Mouse (Mus musculus): ENCODE results near the gene Prex1.

Gene Prex1

DNA sequence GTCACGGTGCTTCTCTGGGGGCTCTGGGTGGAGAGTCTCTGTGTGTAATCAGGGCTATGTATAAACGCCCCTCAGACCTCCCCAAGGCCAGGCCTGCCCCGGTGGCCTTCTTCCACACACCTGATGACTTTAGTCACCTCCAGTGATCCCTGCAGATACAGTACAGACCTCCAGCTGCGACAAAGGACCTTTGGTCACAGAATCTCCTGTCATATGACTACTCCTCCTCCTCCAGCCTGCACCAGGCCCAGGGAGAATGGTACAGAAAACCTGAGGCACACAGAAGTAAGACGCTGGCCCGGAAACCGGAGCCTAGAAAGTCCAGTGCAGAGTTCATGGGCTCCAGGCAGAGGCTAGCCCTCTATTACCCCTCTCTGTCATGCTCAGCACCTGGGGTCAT is 152.8 kb downstream of the Prex1 start:
- DNase-seq (ENCODE audit: extremely low spot score) = no peak

DNA sequence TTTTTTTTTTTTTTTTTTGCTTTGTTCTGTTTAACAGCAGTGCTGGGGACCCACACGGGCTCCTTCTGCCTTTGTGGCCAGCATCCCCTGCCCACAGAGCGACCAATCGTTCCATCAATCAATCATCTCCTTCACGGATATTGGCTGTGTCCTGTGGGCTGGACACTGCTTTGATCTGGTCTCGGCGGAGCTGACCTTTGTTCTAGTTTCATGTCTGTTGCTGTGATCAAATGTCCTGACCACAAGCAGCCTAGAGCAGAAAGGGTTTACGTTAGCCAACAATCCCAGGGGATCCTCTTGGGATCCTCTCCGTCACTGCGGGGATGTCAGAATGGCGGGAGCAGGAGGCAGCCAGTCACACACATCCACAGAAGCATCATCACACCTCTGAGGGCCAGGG is 154.1 kb downstream of the Prex1 start:
- peak; percentile 56 for DNase-seq (ENCODE audit: extremely low spot score)

DNA sequence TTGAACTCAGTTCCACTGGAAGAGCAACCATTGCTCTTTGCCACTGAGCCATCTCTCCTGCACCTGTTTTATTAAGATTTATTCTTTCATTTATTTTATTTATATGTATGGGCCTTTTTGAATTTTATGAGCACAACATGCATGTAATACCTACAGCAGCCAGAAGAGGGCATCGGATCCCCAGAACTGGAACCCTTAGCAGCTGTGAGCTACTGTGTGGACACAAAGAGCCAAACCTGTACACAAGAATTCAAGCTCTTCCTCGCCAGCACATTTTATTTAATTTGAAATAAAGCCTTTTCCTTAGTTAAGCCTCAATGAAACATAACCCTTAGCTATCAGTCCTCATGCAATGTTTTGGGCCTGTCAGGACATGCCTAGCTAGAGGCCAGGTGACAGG is 158.1 kb downstream of the Prex1 start:
- DNase-seq (ENCODE audit: extremely low spot score) = peak; percentile 50

DNA sequence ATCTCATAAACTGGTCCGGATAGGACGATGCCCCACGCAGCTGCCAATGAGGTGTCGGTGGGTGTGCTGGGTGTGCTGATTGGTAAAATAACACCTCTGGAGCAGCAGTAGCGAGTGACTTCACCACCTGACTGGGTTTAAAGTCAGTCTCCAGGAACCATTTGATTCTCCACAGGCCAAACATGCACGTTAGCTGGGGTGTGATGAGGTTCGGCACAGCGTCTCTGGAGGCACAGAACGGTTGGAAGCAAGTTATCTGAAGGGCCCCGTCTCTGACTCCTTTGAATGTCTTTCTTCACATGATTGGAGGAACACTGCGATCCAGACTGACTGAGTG is 159.5 kb downstream of the Prex1 start:
- DNase-seq (ENCODE audit: extremely low spot score) = no peak

DNA sequence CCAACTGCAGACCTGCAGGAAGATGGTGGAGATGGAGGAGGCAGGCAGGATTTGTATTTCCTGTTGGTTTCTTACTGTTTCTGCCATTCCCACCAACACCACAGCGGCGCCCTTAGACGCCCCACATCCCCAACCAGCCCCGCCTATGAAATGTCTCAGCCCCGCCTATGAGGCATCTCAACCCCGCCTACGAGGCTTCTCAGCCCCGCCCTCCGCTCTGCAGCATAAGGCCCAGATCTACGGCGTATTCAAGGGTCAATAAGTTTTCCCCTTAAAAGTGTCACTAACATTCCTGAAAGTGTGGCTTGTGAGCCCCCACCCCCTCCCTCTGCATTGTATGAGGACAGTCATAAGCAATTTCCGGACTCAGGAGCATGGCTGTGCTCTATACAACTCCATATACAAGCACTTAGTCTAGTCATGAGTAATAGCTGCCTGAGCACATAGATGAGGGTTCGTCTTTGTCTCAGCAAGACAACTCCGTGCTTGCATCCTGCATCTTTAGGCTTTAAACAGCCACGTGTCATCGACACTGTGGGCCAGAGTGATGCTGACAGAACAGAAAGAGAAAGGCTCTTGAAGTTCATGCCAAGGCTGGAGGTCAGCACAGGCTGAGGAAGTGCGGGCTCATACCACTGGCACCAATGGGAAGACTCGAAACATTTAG is 160.0 kb downstream of the Prex1 start:
- peak; percentile 65 for DNase-seq (ENCODE audit: extremely low spot score)

DNA sequence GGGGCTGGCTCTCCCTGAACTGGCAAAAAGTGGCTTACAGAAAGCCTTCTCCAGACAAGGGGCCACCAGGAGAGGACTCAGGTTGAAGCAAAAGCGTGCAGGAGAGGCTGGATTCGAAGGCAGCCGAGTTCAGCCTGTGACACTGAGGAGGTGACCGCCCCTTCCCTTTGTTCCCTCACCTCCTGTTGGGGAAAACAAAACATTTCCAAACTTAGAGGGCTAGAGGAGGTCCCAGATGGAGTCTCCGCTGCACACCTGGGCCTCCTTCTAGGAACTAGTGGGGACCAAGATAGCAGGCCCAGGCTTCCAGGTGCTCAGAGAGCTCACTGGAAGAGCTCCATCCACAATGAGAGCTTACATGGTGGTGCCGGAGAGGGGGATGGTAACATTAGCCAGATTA is 161.0 kb downstream of the Prex1 start:
- no peak for DNase-seq (ENCODE audit: extremely low spot score)

DNA sequence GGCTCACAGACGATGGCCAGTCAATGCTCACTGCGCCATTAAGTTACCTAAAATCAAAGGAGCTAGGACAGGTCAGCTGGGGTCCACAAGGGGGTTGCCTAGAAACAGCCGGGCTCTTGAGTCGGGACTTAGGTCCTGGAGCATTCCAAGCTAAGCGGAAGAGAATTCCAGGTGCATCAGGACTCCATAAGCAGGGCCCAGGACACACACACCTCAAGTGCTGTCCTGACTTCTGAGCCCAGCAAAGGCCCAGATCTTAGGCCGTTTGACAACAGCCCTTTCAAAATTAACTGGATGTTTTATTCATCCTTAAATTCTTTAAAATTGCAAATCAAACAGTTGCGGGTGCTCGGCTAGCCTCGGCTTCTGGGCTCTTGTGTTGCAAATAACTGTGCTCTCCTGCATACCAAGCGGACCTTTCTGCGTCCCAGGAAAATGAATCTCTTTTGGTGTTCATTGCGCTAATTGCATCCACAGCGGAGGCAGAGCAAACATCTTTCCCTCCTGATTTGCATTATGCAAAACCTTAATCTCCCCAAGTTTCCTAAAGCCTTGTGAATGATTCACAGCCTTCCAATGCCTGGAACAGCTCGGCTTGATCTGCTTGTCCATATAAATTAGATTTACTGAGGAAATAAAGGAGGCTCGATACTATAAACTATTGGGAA is 161.7 kb downstream of the Prex1 start:
- no peak for DNase-seq (ENCODE audit: extremely low spot score)

DNA sequence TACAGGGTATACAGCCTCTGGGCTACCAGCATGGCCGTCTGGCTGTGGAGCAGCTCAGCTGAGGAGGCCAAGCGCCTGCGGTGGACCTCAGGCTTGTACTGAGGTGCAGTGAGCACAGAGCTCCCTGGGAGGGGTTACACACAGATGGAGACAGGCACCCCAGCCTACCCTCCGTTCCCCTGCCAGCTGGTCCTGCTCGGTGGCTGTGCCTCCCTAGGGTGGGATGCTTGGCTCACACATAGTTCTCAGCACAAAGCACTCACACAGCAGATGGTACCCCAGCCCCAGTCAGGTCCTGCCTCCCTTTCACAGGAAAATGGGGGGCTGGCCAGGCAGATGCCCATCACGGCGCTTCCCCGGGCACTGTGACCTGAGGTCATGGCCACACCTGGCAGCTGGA is 163.8 kb downstream of the Prex1 start:
- no peak for DNase-seq (ENCODE audit: extremely low spot score)

DNA sequence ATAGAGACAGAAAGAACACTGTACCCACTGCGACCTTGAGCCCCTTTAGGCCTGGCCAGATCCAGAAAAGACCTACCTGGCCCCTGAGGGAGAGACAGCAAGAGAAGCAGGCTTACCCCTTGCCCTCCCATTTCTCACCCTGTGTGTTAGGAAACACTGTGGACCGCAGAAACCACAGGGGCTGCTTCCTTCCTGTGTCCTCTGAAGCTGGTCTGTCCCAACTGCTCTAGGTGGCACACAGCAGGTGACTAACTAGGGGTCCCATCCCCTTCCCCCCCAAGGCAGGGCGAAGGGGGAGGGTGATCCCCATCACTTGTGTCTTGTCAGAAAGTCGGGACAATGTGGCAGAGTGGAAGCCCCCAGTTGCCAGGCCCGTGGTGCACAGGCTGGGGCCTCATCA is 164.6 kb downstream of the Prex1 start:
- no peak for DNase-seq (ENCODE audit: extremely low spot score)

DNA sequence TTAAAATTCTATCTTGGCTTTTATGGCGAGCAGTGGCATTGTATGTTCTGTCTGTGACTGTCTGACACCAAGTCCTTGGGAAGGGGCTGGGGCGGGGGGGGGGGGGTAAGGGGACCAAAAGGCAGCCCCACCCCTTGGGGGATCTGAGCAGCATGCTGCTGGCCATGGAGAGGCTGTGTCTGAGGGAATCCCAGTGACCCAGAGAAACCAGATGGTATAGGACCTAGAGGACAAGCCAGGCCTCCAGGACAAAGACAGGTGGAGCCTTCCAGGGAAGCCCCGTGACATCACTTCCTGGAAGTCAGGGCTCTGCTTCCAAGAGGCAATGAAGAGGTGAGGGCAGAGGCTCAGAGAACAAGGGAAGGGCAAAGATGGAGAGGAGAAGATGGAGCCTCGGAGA is 168.1 kb downstream of the Prex1 start:
- no peak for DNase-seq (ENCODE audit: extremely low spot score)

DNA sequence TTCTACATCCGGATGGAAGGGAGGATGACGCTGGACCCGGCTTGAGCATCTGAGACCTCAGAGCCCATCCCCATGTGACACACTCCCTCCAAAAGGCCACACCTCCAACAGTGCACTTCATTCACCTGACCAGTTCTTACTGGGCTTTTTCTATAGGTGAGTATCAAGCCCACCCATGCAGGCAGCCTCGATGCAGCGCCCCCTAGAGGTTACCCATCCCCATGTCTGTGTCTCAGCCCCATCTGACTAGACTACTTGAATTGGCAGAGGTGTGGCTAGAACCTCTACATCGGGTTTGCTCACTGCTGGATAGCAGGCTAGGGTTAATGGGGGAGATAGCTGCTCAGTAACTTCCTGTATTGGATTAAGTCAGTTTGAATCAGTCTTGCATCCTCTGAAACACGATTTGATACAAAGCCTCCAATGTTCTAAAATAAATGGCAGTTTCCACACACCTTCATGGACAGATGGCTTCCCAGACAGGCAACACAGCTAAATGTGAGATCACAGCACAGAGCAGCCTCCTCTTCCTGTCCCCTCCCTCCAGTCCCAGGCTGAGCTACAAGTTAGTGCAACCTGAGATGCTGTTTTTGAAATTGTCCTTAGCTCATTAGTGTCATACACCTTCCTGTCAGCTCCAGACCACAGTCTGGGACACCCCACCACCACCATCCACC is 168.9 kb downstream of the Prex1 start:
- no peak for DNase-seq (ENCODE audit: extremely low spot score)

DNA sequence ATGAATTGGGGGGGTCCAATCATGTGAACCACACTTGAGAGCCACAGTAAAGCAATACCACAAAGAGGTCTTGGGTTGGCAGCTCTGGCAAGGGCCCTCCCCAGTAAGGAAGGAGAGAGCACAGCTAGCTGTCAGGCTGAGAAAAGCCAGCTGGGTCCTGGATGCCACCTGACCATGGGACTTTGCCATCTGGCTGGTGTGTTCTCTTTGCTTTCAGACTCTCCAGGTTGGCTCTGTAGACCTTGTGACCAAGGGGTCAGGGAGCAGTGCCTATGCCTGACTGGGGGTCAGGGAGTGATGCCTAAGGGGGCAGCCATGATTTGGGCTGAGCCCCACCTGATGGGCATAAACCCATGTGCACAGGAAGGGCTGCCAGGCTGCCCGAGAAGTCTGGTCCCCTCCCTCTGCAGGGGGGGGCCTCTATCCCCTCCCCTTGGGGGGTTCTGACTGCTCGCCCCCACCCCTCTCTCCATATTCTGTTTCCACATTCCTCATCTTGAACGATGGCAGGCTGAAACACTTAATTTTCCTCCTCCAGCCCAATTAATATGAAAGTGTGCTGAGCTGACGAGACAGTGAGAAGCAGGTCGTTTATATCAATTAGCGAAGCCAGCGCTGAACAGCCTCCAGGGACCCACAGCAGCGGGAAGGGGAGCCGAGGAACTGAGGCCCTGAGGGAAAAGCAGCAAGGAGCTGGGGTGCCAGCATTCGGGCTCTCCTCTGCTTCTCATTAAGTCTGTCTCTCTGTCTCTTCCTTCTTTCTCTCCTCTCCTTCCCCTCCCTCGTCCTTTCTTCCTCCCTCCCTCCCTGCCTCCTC is 172.3 kb downstream of the Prex1 start:
- no peak for DNase-seq (ENCODE audit: extremely low spot score)

DNA sequence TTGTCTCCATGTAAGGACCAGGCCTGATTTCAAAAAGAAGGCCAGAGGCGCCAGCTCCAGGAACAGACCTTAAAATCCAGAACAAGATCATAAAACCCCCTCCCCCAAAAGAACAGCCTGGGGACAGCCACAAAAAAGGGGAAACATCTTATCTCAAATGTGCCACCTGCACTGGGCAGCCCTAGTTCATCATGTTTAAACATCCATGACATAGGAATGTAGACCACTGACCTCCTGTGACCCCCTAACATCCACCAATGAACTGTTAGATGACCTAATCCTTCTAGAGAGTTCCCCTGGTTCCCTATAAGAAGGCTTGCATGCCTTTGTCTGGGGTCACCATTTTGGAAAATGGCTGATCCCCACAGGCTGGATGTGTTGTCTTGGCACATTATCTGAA is 173.4 kb downstream of the Prex1 start:
- DNase-seq (ENCODE audit: extremely low spot score) = no peak

DNA sequence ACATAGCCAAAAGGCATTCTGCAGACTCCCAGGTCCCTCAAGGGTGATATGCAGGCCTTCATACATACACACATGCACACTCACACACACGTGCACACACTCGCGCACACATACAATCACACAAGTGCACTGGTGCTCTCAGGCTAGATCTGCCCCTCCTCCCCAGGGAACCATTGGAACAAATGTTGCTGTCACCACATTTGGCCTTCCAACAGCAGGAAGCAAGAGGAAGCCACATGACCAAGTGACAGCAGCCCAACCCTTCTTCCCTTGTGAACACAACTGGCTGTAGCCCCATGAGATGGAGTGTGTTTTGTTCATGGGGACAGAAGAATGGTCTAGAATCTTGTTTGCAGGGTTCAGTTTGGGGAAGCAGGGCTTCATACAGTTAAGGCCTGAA is 176.7 kb downstream of the Prex1 start:
- no peak for DNase-seq (ENCODE audit: extremely low spot score)

DNA sequence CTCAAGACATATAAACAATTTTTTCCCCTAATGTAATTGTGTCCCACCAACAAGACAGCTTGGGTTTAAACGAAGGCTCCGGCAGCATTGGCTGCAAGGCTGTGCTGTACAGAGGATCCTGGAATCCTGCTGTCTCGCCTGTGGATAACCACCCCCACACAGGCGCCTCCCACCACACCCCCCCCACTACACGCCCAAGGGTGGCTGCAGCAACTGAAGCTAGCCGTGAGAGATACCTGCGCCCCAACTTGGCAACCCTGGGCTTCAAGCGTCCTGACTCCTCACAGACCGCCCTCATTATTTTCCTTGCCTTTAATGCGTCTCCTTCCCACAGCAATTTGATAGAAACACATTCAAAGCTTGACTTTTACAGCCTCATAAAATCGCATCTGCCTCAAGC is 178.1 kb downstream of the Prex1 start:
- DNase-seq (ENCODE audit: extremely low spot score) = no peak

DNA sequence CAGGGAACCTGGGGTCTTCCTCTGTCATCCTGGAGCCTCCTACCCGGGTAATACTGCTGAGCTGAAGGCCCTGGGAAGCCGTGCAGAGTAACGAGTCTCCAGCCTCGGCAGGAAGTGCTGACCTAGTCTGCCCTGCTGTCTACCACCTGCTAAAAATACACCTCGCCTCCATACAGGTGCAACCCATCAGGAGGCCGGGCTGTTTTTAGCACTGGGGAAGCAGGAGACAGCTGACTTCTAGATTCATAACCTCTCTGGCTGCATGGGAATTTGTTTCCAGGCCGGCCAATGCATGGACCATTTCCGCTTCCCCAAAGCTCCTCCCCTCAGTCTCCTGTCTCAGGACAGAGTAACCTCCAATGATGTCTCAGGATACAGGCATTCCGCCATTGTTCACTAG is 187.4 kb downstream of the Prex1 start:
- no peak for DNase-seq (ENCODE audit: extremely low spot score)

DNA sequence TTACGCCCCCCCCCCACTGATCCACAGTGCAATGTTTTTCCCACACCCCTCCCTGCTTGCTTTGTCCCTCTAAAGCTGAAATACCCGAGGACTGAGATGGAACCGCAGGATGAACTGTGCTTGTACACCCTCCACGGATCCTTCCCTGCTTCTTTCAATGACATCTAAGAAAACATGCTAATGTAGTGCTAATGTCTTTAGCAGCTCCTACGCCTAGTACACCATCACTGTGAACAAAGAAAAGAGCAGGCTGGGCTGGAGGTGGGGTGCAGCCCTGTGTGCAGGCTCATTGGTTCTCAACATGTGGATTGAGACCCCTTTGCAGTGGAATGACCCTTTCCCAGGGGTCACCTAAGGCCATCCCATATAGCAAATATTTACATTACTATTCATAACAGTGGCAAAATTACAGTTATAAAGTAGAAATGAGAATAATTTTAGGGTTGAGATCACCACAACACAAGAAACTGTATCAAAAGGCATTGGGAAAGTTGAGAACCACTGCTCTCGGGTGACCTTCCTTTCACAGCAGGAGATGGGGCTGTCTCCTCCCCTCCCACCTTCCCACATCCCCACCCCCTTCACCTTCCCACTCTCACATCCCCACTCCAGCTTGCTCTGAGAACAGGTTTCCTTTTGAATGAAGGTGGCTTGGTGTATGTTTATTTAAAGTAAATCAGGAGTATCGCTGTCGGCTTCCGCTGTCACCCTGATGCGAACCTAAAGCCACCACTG is 190.3 kb downstream of the Prex1 start:
- no peak for DNase-seq (ENCODE audit: extremely low spot score)

DNA sequence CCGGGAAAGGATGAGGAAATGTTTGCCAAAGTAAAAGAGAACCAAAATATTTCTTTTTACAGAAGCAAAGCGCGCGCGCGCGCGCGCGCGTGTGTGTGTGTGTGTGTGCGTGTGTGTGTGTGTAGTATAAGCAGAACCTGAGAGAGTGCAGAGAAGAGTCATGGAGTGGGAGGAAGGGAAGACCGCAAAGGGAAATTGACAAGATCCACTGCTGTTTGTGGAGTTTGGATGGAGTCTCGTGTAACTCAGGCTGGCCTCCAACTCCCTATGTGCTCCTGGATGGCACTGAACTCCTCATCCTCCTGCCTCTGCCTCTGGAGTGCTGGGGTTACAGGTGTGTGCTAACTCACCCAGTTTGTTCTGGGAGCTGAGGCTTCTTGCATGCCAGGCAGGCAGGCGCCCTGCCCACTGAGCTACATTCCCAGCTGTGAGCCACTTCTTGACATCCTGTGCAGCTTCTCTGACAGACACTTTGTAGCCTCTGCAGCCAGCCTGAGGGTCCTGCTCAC is 191.0 kb downstream of the Prex1 start:
- no peak for DNase-seq (ENCODE audit: extremely low spot score)

DNA sequence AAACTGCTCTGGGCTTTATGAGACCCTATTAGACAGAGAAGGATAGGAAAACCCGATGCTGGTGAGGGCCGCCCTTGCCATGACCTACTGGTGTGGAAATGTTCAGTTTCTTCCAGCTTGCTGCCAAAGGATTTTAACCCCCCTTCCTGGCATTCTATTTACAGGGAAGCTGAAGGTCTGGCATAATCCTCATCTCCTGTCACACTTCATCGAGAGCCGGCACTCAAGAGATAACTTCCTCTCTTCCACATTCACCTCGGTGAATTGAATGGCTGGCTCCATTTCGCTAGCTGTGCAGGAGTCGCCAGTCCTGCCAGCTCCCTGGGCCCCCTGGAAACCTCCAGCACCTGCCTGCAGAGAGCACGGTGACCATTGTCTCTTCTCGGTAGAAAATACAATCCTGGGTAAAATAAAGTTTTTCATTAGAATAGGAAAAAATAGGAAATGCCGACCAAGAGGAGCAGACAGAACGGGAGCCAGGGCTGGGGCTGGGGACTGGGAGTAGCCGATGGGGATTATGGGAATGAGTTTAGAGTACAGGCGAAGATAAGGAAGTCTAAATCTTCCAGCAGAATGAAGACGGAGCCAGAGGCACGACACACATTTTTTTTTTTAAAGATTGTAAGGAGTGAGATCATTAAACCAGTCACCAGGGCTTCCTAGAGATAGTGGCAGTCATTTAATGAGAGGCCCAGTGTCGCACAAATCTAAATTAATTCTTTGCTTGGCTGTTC is 191.6 kb downstream of the Prex1 start:
- DNase-seq (ENCODE audit: extremely low spot score) = no peak

DNA sequence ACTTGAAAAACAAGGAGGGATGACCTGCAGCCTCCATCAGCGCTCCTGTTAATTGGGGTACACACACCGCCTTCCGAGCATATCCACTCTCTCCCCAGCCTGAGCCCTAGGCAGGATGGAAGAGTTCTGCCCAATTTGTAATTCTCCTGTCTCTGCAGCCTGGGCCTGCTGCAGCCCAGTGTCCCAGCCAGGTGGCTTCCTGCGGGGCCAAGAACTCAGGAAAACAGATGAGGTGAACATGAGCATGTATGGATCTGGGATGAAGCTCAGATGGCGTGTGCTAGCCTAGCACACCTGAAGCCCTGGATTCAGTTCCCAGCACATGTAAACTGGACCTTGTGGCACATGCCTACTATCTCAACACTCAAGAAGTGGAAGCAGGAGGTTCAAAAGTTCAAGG is 192.2 kb downstream of the Prex1 start:
- DNase-seq (ENCODE audit: extremely low spot score) = no peak

DNA sequence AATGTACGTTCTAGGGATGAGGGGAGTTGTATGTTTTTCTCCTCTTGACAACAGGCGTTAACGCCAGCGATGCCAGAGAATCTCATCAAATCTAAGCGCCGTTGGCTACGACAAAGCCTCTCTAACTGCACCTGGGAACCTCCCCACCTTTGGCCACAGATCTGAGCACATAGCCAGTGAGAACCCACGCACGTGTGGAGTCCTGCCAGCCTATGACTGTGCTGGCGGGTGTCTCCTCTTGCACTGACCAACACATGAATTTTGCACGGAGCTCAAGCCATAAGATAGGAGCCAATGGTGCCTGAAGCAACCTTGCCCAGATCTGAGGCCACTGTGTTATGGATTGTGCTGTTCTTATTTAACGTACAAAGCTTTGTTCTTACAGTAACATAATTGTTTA is 193.1 kb downstream of the Prex1 start:
- DNase-seq (ENCODE audit: extremely low spot score) = no peak

Data from embryo, embryonic 9.5 days (tissue).